Mouse (Mus musculus) E14TG2a.4 (cell line): ENCODE measurements around the gene Cpeb4.

Source experiments
- H3K27me3 ChIP-seq: 2 replicates; pipeline ENCODE4 v1.6.1; 2014; ENCODE audit warnings: low read length, control low read depth; ENCODE audit not compliant: insufficient read depth
- H3K36me3 ChIP-seq: 2 replicates; pipeline ENCODE4 v1.6.1; 2014; ENCODE audit warnings: low read length, control low read depth; ENCODE audit not compliant: insufficient read depth
- H3K4me1 ChIP-seq: replicated peaks from 2 replicates; pipeline ENCODE4 v1.6.1; 2014; ENCODE audit warnings: low read depth, low read length, control low read depth
- H3K4me3 ChIP-seq: replicated peaks from 2 replicates; pipeline ENCODE4 v1.5.1; 2014; ENCODE audit warnings: mild to moderate bottlenecking, low read length
- H3K9me3 ChIP-seq: 2 replicates; pipeline ENCODE4 v1.6.1; 2014; ENCODE audit warnings: low read length, control low read depth
- CTCF ChIP-seq: conservative IDR thresholded peaks from 2 replicates; pipeline ENCODE4 v1.5.1; 2014; ENCODE audit warnings: low read length
- NANOG ChIP-seq: IDR thresholded peaks from 2 replicates; pipeline ENCODE4 v1.6.1; 2014; ENCODE audit warnings: borderline replicate concordance, low read length, mixed read lengths
- POU5F1 ChIP-seq: IDR thresholded peaks from 2 replicates; pipeline ENCODE4 v1.6.1; 2014; ENCODE audit warnings: low read length, borderline replicate concordance

Gene Cpeb4

GRCm38 (mm10) chr11:31899166-31899565 is 27.2 kb downstream of the Cpeb4 start:
- no peak for TF ChIP-seq NANOG
- TF ChIP-seq POU5F1, result no peak
- no peak for TF ChIP-seq CTCF
- Histone ChIP-seq H3K4me3 (no peak overlapping the region), H3K4me1 (peaks cover 6% of the 10 kb centered on the region)

GRCm38 (mm10) chr11:31900736-31901135 is 28.7 kb downstream of the Cpeb4 start:
- no peaks in the 10 kb centered on the region for H3K27me3 ChIP-seq
- no peak overlapping the region for H3K4me3 ChIP-seq
- peaks cover 6% of the 10 kb centered on the region for H3K4me1 ChIP-seq
- TF ChIP-seq POU5F1, result no peak
- no peak for TF ChIP-seq CTCF
- TF ChIP-seq NANOG, result no peak
- no peaks in the 10 kb centered on the region for H3K36me3 ChIP-seq
- no peaks in the 10 kb centered on the region for H3K9me3 ChIP-seq

More at GRCm38 (mm10) chr11:31899166-31899565, 27.2 kb downstream of the Cpeb4 start:
- no peaks in the 10 kb centered on the region for H3K27me3 ChIP-seq
- no peaks in the 10 kb centered on the region for H3K36me3 ChIP-seq
- no peaks in the 10 kb centered on the region for H3K9me3 ChIP-seq

- Histone ChIP-seq H3K36me3 (no peaks in the 10 kb centered on the region), H3K4me3 (no peak overlapping the region), H3K9me3 (no peaks in the 10 kb centered on the region), H3K4me1 (peaks cover 6% of the 10 kb centered on the region), H3K27me3 (no peaks in the 10 kb centered on the region)
- TF ChIP-seq POU5F1, result no peak
- no peak for TF ChIP-seq NANOG
- TF ChIP-seq CTCF, result no peak
Observed at GRCm38 (mm10) chr11:31902251-31903001, 30.4 kb downstream of the Cpeb4 start.

GRCm38 (mm10) chr11:31906499-31906898 is 34.5 kb downstream of the Cpeb4 start:
- no peaks in the 10 kb centered on the region for H3K36me3 ChIP-seq
- H3K4me1 ChIP-seq, result no peaks in the 10 kb centered on the region
- no peaks in the 10 kb centered on the region for H3K9me3 ChIP-seq
- no peaks in the 10 kb centered on the region for H3K27me3 ChIP-seq
- no peak overlapping the region for H3K4me3 ChIP-seq
- TF ChIP-seq CTCF (no peak), POU5F1 (no peak), NANOG (no peak)

GRCm38 (mm10) chr11:31907650-31908049 is 35.6 kb downstream of the Cpeb4 start:
- TF ChIP-seq CTCF (no peak), NANOG (no peak), POU5F1 (no peak)
- H3K27me3 ChIP-seq, result no peaks in the 10 kb centered on the region
- no peak overlapping the region for H3K4me3 ChIP-seq
- H3K9me3 ChIP-seq, result no peaks in the 10 kb centered on the region
- H3K36me3 ChIP-seq, result no peaks in the 10 kb centered on the region
- H3K4me1 ChIP-seq, result no peaks in the 10 kb centered on the region

GRCm38 (mm10) chr11:31912958-31913357 is 40.9 kb downstream of the Cpeb4 start:
- TF ChIP-seq NANOG (no peak), CTCF (no peak), POU5F1 (no peak)
- no peaks in the 10 kb centered on the region for H3K4me1 ChIP-seq
- no peaks in the 10 kb centered on the region for H3K9me3 ChIP-seq
- no peaks in the 10 kb centered on the region for H3K27me3 ChIP-seq
- H3K4me3 ChIP-seq, result no peak overlapping the region
- H3K36me3 ChIP-seq, result no peaks in the 10 kb centered on the region

- Histone ChIP-seq H3K4me1 (no peaks in the 10 kb centered on the region), H3K36me3 (0 out of 2 replicates have a peak, but pooled peaks cover 5% of the 10 kb centered on the region), H3K27me3 (no peaks in the 10 kb centered on the region), H3K9me3 (no peaks in the 10 kb centered on the region), H3K4me3 (no peak overlapping the region)
- TF ChIP-seq POU5F1 (no peak), NANOG (no peak), CTCF (no peak)
Observed at GRCm38 (mm10) chr11:31917769-31918168, 45.8 kb downstream of the Cpeb4 start.

GRCm38 (mm10) chr11:31930051-31930450 is 58.0 kb downstream of the Cpeb4 start:
- Histone ChIP-seq H3K27me3 (no peaks in the 10 kb centered on the region), H3K36me3 (peaks cover 16% of the 10 kb centered on the region), H3K4me1 (no peaks in the 10 kb centered on the region), H3K4me3 (no peak overlapping the region), H3K9me3 (no peaks in the 10 kb centered on the region)
- no peak for TF ChIP-seq POU5F1
- no peak for TF ChIP-seq NANOG
- no peak for TF ChIP-seq CTCF

GRCm38 (mm10) chr11:31935652-31936051 is 63.6 kb downstream of the Cpeb4 start:
- H3K4me1 ChIP-seq, result no peaks in the 10 kb centered on the region
- H3K27me3 ChIP-seq, result no peaks in the 10 kb centered on the region
- H3K4me3 ChIP-seq, result no peak overlapping the region
- H3K36me3 ChIP-seq, result peaks cover 8% of the 10 kb centered on the region
- H3K9me3 ChIP-seq, result no peaks in the 10 kb centered on the region
- TF ChIP-seq CTCF, result no peak
- TF ChIP-seq NANOG, result no peak
- no peak for TF ChIP-seq POU5F1
